Mouse (Mus musculus): Measurements from ENCODE around the gene Trpv4. TPM values are rescaled to one million over a fixed set of nuclear protein-coding genes. Genes with fewer than 3 reads are reported as not detected.
A peak's percentile ranks its signal among the peaks of the same experiment; 100 is the strongest.

Trpv4 gene
- total RNA-seq, 2 experiments from 2014 or later = 0.75 to 1.3 TPM

DNA sequence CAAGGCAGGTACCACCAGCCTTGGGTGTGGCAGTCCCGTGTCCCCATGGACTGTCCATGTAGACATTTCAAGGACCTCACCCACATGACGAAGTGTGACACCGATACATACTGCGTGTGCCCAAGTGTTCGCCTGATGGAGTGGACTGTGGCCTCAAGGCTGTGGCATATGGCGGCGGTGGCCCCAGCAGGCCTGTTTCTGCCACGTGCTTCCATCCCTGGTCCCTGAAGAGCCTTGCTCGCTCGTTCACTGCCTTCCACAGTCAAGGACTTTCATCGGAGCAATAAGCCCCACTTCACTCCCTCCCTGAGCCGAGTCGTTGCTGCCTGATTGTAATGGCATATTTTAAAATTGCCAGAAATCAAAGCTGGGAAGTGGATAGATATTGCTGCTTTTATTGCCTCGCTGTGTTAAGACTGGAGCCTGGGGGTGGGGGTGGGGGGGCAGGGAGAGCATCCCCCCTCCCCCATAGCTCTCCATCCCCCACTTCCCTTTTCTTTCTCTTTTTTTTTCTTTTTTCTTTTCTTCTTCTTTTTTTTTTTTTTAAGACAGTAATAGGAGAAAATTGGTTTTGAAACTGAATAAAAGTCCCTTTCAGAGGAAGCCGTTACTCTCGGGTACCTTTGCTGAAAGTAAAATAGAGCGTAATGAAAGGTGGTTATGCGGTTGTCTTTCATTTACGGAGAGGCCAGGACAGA lies 65.6 kb downstream of the Trpv4 start:
- DNase-seq (ENCODE audit: extremely low spot score in 1 of 2, low spot score in 1 of 2) = no peak

DNA sequence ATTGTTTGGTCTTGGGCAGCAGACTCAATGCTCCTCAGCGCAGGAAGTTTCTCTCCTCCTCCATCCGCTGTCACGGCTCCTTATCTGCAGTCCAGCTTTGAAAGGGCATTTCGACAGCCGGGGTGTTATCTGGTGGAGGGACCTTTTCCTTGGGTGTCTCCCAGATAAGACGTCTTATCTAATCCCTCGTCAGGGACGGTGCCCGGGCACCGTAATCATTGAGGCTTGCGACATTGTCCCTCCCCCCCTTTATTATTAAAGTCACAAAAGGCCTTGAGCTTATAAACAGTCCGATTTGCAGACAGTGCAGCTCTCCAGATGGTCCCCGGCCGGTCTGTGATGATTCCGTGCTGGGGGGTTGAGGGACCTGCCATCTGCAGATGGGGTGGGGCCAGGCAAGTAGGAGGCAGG lies 67.1 kb downstream of the Trpv4 start:
- no peak for DNase-seq (ENCODE audit: extremely low spot score in 1 of 2, low spot score in 1 of 2)

DNA sequence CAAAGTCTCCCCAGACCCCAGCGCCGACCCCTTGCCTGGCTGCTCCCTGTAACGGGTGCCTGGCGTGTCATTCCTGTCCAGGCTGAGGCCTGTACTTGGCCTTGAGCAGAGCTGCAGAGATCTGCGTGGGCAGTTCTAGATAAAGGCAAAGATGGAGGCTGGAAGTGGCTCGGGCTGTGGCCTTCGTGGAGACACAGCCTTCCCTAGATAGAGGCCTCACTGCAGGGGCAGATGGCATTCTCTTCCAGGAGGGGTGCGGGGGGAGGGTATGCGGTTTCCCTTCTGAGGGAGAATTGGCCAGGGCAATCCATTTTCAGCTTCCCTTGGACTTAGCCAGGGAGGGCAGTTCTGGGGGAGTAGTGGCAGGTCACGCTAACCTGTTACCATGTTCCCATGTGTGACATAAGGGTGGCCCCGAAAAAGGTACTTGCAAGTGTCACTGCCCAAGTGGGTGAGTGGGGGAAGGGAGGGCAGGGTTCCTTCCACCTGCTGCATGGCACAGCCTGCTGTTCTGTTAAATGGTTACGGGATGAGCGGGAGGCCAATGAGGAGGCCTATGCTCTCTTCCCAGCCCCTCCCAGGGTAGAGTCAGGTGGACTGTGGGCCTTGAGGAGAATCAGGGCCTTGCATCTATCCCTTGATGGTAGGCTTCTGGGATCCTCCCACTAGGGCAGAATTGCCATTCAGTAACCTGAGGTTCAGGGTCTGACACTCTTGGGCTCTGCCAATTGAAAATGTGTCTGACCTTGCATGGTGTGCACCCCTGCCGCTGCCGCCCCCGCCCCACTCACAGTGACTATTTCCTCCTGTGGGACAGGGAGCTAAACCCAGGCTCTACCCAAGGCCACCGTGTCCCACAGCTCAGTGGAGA lies 67.9 kb downstream of the Trpv4 start:
- no peak for DNase-seq (ENCODE audit: extremely low spot score in 1 of 2, low spot score in 1 of 2)

DNA sequence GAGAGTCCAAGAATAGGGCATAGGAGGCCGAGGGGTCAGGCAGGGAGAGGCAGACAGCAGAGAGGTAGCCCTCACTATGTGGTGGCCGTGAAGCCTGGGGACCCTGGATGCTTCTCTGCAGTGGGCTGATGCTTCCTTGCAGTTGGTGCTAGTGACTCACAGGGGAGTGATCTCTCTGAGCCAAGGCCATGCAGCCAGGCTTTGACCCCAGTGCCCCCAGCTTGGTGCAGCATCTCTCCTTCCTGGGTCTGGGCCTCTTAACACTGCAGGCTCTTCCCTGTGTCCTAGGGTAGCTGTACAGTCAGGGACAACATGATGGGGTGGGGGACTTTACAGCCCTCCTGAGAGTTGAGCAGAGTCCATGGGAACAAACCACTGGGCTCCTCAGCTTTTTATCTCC lies 68.8 kb downstream of the Trpv4 start:
- no peak for DNase-seq (ENCODE audit: extremely low spot score in 1 of 2, low spot score in 1 of 2)

DNA sequence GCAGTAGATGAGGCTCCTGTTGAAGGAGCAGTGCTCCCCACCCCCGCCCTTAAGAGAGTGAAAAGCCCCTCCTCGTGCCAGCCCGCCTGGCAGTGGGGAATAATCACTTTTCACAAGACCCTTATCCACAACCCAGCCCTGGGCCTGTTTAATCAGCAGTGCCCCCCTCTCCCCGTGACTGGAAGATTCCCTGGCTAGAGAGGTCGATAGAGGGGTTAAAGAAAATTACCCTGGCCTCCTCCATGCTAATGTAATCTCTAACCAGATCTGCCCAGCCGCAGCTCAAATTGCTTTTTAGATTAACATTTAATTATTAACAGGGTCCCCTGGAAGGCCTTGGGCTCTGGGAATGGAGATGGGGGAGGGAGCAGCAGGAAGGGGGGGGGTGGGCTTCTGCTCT lies 69.2 kb downstream of the Trpv4 start:
- DNase-seq (ENCODE audit: extremely low spot score in 1 of 2, low spot score in 1 of 2) = no peak

DNA sequence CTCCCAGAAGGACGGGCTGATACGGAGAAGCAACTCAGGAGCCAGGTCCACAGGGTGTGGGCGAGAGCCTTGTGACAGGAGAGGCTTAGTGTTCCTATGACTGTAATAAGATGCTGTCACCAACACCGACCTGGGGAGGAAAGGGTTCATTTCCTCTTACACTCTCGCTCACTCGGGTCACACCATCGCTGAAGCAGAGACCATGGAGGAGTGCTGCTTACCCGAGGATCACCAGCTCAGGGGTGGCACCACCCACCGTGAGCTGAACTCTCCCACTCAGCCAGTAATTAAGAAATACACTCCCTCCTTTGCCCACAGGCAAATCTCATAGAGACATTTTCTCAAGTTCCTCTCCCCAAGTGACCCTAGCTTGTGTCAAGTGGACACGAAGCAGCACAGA lies 69.8 kb downstream of the Trpv4 start:
- DNase-seq (ENCODE audit: extremely low spot score in 1 of 2, low spot score in 1 of 2) = no peak

DNA sequence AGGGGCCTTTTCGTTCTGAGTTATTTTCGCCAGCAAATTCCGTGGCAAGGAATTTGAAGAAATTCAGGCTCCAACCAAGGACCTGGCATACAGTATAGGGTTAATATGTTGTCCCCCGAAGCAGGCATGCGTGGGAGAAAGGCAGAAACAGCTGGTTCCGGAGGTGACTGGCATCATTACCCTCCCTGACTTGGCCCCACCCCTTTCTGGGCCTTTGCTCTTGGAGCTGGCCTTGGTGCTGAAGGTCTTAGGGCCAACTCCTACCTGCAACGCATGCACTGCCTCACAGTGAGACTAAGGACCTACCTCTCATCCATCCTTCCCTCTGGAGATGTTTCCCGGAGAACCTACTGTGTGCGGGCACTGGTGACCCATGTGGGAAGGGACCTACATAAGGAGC lies 70.3 kb downstream of the Trpv4 start:
- no peak for DNase-seq (ENCODE audit: extremely low spot score in 1 of 2, low spot score in 1 of 2)

DNA sequence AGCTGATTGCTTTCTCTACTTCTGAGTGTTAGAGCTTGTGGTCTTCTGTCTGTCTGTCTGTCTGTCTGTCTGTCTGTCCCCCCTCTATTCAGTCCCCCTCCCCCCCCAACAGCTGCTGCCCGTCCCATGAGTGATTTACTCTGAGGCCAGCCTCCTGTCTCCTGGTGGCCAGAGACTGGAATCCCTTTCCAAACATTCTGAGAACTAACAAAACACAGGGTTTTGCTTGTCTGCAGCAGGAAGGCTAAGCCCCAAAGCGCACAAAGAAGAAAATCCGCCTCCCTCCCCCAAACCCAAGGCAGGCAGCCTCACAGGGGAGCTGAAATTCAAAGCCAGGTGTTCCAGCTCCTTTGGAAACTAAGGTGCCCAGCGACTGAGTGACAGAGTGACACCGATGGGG lies 72.5 kb downstream of the Trpv4 start:
- no peak for DNase-seq (ENCODE audit: extremely low spot score in 1 of 2, low spot score in 1 of 2)

DNA sequence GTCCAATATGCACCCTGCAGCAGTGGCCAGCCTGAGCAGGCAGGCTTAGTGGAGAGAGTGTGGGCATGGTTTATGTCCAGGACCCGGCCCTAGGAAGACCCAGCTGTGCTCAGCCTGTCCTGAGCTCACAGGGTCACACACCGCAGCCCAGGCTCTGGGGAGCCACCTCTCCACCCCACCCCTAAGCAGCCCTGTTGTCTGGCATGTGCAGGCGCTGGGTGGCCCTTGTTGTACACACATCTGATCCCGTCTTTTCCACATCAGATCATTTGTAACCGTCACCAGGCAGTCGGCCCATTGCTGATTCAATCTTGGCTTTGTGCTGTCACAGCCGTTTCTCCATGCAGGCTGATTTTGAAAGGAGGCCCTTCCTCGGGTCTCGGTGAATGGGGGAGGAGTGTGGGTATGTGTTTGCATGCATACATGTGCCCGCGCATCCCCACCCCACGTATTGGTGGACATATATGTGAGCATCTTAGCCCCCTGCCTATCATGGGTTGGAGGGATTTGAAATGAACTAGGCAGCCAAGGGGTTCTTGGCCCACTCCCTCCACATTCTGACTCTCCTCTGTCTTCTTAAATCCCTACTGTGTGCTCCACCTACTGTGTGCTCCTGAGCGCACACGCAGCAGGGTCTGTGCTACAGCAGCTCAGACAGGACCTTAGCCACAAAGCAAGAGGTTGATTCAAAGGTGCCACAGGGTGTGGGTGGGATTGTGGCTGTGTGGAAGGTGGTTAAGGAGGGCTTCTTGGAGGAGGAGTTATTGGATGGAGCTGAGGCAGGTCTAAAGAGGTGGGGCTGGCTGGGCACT lies 73.7 kb downstream of the Trpv4 start:
- DNase-seq (ENCODE audit: extremely low spot score in 1 of 2, low spot score in 1 of 2) = no peak

DNA sequence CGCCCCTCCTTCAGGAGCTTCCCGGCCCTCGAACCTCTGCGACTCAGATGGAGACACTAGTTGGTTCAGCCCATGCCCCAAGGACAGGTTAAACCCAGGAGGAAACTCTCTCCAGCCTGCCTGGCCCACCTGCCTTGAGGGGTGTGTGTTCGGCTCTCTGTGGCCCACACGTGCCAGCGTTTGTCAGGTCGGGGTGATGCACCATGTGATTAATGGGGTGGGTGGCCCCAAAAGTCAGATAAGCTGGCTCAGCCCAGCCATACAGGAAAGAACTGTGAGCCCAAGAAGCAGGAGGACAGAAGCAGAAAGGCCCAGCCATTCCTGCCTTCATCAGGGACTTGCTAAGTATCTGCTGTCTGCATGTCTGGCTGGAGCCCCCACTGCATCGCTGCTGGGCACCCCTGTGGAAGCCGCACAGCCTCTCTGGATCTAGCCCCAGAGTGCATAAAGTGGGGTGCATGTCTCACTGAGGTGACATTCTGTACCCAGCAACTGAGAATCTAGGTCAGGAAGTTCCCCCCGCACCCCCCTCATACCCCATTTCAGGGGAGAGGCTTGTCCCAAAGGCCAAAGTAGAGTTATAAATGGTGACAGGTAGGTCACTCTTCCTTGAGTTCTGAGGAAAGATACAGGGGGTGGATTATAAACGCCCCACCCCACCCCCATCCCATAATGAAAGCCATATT lies 74.6 kb downstream of the Trpv4 start:
- DNase-seq (ENCODE audit: extremely low spot score in 1 of 2, low spot score in 1 of 2) = no peak

DNA sequence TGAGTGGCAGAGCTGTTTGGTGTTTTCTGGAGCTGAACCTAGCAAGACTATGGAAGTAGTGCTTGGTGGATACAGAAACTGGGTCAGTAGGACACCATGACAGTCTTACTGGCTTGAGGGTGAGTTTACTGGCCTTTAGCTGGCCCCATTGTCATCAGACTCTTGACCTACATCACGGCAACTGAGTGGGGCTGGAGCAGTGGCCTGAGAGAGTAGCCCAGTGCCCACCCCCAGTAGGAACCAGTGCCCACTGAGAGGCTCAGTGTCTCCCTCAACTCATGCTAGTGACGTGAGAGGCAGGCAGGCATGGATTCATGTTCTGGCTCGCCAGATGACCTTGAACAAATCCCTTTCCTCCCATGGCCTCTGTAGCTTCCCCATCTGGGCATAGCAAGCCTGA lies 75.2 kb downstream of the Trpv4 start:
- DNase-seq (ENCODE audit: extremely low spot score in 1 of 2, low spot score in 1 of 2) = no peak

DNA sequence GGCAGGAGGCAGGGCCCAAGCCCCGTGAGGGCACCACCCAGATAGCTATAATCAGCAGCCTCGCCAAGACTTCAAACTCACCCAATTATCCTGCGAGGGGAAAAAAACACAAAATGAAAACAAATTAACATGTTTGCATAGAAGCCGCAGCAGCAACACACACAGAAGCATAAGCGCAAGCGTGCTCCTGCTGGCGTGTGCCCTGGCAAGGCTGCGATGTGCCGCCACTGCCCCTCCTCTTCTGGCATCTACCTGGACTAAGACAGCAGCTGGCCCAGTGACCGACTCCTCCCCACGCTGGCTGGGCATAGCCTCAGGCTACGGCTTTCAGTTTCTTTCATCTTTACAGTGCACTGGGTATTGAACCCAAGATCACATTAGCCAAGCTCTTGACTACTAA lies 76.7 kb downstream of the Trpv4 start:
- DNase-seq (ENCODE audit: extremely low spot score in 1 of 2, low spot score in 1 of 2) = no peak

DNA sequence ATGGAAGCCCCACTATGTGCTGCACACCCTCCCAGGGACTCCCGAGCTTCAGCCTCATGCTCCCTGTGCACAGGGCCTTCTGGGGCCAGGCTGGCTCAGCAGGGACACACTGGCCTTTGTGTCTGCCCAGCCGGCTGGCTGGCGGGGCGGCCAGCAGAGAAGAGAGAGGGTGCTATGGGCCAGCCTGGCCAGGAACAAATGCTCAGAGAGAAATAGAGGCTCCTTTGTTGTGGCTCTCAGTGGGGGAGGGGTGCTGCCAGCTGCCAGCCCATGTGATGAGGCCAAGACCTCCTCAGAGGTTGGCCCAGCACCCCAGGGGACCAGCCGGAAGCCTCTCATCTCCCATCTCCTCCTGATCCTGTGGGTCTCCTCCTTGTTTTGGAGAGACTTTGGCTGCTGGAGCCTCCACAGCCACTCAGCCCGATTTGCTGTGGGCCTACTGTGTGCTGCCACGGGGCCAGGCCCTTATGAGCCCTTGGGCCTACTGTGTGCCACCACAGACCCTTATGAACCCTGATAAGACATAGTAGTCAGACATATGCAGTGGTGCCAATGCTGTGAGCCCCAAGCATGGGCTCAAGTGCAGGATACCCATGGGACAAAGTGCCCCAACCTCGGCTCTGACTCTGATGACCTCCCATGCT lies 78.4 kb downstream of the Trpv4 start:
- peak in 1 of 2 experiments; percentile 39 for DNase-seq (ENCODE audit: extremely low spot score in 1 of 2, low spot score in 1 of 2)

DNA sequence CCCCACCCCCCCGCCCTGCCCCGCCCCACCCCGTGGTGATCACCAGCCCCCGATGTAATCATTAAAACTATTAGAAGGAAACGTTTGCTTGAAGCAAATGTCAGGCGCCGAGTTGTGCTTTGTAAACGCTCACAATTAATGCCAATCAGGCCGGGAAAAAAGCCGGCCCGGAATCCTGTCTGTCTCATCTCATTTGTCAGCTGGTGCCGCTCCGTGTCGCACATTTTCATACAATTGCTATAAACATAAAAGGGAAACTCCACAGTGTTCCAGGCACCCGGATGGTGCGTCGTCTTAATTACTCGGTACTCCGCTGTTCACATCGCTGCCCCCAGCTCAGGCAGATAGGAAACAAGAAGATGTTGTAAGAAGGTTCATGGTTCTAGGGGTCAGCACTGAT lies 79.9 kb downstream of the Trpv4 start:
- DNase-seq (ENCODE audit: extremely low spot score in 1 of 2, low spot score in 1 of 2) = no peak

DNA sequence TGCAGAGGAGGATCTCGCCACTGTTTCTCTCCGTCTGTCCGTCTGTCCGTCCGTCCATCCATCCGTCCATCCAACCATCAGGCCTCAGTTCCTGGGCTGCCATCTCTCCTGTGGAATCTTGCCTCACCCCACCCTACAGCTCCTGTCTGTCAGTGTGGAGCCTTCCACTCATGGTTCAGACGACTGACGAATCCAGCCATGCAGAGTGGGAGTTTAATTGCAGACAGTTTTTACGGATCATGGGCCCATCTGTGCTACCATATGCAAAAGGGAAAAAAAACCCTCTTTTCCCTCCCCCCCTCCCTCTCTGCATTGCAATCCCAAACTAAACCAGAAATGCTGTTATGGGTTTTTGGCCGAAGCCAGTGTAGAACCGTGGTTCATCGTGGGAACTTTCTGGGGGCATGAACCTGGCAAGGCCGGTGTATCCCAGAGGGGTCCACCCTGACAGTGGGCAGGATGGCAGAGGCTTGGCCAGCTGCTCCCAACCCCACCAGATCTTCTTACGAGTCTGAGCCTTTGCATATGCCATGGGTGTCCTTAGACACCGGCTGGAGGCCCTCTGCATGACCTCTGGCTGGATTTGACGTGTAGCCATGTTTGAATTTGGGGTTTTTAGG lies 82.1 kb downstream of the Trpv4 start:
- DNase-seq (ENCODE audit: extremely low spot score in 1 of 2, low spot score in 1 of 2) = no peak

DNA sequence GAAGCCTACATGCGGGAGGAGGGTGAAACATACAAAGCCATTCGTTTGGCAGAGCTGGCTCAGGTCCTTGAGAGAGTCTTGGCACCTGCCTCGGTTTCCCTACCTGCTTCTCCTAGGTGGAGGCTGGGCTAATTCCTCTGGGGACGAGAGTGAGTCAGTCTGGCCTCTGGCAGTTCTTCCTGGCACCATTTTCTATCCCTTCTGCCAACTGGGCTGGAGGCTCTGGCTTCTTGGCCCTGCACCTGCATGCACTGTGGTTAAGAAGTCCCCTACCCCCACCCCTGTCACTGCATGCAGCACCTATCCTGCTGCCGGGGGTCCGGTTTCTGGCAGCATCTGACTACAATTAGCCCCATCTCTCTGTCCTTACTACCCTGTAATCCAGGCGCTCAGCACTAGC lies 82.7 kb downstream of the Trpv4 start:
- DNase-seq (ENCODE audit: extremely low spot score in 1 of 2, low spot score in 1 of 2) = no peak

DNA sequence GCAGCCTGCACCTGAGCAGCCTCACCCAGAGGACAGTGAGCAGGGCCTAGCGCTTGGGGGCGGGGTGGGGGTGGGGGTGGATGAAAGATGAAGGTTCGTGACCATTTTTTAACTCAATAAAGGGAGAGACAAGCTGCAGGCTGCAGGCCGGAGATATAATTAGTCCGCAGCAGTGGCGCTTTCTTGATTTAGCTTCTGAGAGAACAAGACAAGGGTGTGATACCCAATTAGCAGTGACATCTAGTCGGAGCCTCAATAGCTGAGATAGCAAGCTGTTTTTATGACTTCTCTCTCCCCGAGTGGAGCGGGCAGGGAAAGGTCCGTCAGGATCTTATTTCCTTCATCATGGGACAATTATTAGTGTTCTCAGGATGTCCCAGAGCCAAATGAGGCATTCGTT lies 83.2 kb downstream of the Trpv4 start:
- DNase-seq (ENCODE audit: extremely low spot score in 1 of 2, low spot score in 1 of 2) = no peak

DNA sequence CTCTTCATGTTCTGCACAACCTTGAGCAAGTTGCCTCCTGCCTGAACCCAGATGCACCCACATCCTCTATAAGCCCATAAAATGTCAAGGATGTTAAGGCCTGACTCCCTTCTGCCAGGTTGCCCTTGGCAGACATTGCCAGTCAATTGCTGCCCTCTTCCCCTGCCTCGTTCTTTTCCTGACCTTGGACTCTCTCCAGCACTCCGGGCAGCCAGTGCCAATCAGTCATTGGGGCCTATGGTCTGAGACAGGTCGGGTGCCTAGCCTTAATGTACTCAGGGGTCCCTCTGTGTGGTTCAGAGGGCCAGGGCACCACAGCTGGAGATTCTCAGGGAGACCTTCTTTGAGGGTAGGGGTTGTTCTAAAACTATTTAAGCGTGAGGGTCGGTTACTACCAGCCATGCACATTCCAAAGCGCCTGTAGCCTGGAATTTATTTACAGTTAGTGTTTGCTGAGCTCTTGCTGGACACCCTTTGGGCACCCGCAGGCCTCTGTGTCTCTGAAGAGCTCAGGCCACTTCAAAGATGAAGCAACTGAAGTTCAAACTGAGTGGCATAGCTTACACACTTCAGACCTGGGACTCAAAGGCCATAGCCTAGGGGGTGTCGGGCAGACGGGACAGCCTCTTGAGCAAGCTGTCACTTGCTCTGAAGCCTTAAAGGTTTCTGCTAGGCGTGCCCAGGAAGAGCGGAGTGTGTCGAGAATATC lies 84.1 kb downstream of the Trpv4 start:
- no peak for DNase-seq (ENCODE audit: extremely low spot score in 1 of 2, low spot score in 1 of 2)

DNA sequence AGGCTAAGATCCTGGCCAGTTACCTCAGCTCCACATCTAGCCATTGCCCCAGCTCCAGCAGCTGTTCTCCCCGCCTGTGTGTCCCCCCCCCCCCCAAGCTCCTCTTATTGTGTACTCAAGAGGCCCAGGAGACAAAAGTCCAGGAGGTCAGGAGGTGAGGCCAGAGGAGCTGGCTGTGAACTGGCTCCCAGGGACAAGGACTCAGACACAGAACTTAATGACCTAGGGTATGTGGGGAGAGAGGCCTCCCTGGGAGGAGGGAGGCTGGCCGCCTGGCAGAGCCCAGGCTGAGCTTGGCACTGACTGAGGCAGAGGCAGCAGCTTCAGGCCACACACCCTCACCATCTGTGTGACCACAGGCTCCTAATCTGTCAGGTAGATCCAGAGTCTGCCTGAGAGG lies 85.2 kb downstream of the Trpv4 start:
- no peak for DNase-seq (ENCODE audit: extremely low spot score in 1 of 2, low spot score in 1 of 2)
